Mouse (Mus musculus): Measurements from ENCODE around the gene Lrrc43.

GRCm38 (mm10) chr5:123523692-123524392 lies 34.7 kb downstream of the Lrrc43 start, which contains the start of gene Diablo:
- TF ChIP-seq CTCF (IDR thresholded peaks at IDR 0.05; ENCODE audit: borderline replicate concordance, insufficient read depth, low read length) (no peak), POLR2A (IDR thresholded peaks at IDR 0.05; ENCODE audit: low read depth, low read length) (peak; percentile 95)
